Mouse (Mus musculus) testis, adult 2 months (tissue): ENCODE data around the gene Nbea. TPM values are rescaled to one million over a fixed set of nuclear protein-coding genes. Genes with fewer than 3 reads are reported as not detected.

Experiments
- H3K27ac ChIP-seq: fragments of 200-500 bp; 2 replicates; pipeline ENCODE4 v1.5.1; 2012; ENCODE audit warnings: low read depth, low read length; ENCODE audit not compliant: control insufficient read depth, insufficient read depth
- H3K27me3 ChIP-seq: fragments of 200-500 bp; 2 replicates; pipeline ENCODE4 v1.6.1; 2012; ENCODE audit warnings: mild to moderate bottlenecking, low read length, moderate library complexity; ENCODE audit not compliant: control insufficient read depth, insufficient read depth
- H3K36me3 ChIP-seq: fragments of 200-500 bp; 2 replicates; pipeline ENCODE4 v1.6.1; 2012; ENCODE audit warnings: mild to moderate bottlenecking, low read length; ENCODE audit not compliant: control insufficient read depth, insufficient read depth
- H3K4me1 ChIP-seq: fragments of 200-500 bp; 2 replicates; pipeline ENCODE4 v1.6.1; 2012; ENCODE audit warnings: low read length; ENCODE audit not compliant: control insufficient read depth, insufficient read depth
- H3K4me3 ChIP-seq: fragments of 200-500 bp; 2 replicates; pipeline ENCODE4 v1.5.1; 2012; ENCODE audit warnings: low read depth, mild to moderate bottlenecking, low read length, moderate library complexity, mixed read lengths; ENCODE audit not compliant: control insufficient read depth
- CTCF ChIP-seq: fragments of 200-500 bp; IDR thresholded peaks from 2 replicates; pipeline ENCODE4 v1.5.1; 2012; ENCODE audit warnings: low read depth, mild to moderate bottlenecking, inconsistent platforms, low read length, moderate library complexity; ENCODE audit not compliant: control insufficient read depth, insufficient read depth, insufficient replicate concordance
- POLR2A ChIP-seq: fragments of 200-500 bp; IDR thresholded peaks from 2 replicates; pipeline ENCODE4 v1.6.1; 2012; ENCODE audit warnings: low read depth, mild to moderate bottlenecking, inconsistent platforms, low read length, moderate library complexity; ENCODE audit not compliant: control insufficient read depth
- polyA plus RNA-seq: library from polyadenylated mRNA; depleted of rRNA; stranded (reverse); fragments of >200 nt; gene quantifications from 2 replicates; pipeline ENCODE4 v1.2.3, GENCODE M21; 2012

Nbea gene
- polyA plus RNA-seq, 1 experiment = 7.9 TPM

DNA sequence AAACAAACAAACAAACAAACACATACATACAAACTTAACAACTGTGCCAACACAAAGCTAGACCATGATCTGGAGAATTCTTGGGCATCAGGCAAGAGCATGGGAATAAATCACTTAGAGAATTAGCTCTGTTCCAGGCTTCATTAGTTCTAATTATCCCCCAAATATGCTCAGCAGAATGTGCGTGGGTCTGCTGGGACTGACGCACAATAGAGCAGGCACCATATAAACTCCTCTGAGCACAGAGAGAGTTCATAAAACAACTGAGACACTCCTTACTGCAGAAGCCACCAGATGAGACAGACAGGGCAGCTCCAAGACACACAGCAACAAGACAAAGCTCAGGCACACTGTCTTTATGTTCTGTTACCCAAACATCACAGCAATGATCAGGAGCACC, 414.2 kb downstream of the Nbea start:
- Histone ChIP-seq H3K27ac (no peak overlapping the region), H3K4me1 (no peaks in the 10 kb centered on the region), H3K27me3 (no peaks in the 10 kb centered on the region), H3K36me3 (no peaks in the 10 kb centered on the region), H3K4me3 (no peak overlapping the region)
- TF ChIP-seq POLR2A (no peak), CTCF (no peak)

DNA sequence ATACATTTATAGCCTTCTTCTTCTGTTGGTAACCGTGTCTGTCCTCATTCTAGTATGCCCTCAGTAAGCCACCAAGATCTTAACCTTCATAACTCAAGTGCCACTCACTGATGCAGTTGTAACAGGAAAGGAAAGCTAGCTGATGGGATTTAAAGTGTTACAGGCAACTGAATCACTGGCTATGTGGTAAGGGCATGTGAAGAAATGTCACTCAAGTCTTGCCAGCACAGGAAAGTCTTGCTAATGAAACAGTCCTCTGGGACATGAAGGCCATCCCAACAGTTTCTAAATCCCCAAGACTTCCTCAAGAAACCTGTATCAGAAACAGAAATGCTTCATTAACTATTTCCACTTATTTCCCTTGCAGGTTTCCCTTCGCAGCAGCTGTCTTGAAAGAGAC, 414.8 kb downstream of the Nbea start:
- TF ChIP-seq CTCF = no peak
- TF ChIP-seq POLR2A = no peak
- H3K4me3 ChIP-seq = no peak overlapping the region
- no peaks in the 10 kb centered on the region for H3K27me3 ChIP-seq
- no peaks in the 10 kb centered on the region for H3K4me1 ChIP-seq
- no peak overlapping the region for H3K27ac ChIP-seq
- H3K36me3 ChIP-seq = no peaks in the 10 kb centered on the region

DNA sequence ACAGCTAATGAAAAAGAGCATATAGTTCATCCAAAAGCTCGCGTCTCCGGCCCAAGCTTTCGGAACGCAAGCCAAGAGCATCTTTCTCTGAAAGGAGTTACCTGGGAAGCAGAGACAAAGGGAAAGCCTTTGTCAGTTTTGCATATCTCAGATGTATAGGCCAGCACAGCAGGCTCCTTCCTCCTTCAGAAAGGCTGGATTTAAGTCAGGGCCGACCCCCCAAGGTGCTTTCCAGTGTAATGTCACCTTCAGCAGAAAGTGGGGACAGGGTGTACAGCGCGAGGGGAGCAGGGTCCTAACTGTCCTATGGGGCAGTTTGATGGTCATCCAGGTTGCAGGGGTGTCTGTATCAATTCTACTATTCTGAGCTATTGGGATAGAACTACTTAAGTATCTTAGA, 419.9 kb downstream of the Nbea start:
- H3K4me1 ChIP-seq = no peaks in the 10 kb centered on the region
- no peak for TF ChIP-seq CTCF
- no peak for TF ChIP-seq POLR2A

DNA sequence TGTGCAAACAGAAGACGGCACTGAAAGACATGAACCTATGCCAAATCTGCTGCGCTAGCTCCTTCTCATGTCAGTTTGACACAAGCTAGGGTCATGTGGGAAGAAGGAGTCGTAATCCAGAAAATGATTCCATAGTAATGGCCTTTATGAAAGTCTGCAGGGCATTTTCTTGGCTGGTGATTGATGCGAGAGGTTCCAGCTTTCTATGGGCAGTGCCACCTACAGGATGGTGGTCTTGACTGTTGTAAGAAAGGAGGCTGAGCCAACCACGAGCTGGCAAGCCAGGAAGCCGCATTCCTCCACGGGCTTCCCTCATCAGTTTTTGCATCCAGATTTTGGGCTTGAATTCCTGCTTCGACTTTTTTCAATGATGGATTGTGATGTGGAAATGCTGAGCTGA, 425.2 kb downstream of the Nbea start:
- H3K27me3 ChIP-seq = no peaks in the 10 kb centered on the region
- H3K36me3 ChIP-seq = no peaks in the 10 kb centered on the region
- H3K4me1 ChIP-seq = no peaks in the 10 kb centered on the region
- TF ChIP-seq POLR2A = no peak
- TF ChIP-seq CTCF = no peak
- H3K27ac ChIP-seq = no peak overlapping the region
- no peak overlapping the region for H3K4me3 ChIP-seq

More for the DNA sequence above, 419.9 kb downstream of the Nbea start:
- Histone ChIP-seq H3K36me3 (no peaks in the 10 kb centered on the region), H3K4me3 (no peak overlapping the region), H3K27ac (no peak overlapping the region), H3K27me3 (no peaks in the 10 kb centered on the region)

DNA sequence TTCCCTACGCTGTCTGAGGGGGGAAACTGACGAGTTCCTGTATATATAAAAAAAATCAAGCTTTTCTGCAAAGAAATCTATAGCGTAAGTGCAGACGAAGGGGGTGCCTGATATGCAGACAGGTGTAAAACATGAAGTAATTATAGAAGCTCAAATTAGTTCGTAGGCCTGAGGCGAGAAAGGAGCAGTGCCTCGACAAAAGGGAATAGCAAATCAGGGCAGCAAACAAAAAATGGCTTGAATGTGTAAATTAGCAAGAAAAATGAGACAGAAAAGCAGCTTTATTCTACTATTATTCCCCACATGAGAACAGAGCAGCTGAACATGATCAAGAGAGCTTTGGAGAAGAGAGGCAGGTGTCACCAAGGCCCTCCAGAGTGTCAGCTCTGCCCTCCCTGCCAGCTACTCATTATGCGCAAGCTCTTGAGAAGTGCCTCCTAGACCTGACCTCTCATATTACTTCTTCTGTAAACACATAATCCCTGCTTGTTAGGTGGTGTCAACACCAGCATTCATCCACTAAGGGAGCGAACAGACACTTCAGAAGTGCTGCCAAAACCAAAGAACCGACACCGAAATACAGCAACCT, 426.8 kb downstream of the Nbea start:
- Histone ChIP-seq H3K27ac (no peak overlapping the region), H3K36me3 (no peaks in the 10 kb centered on the region), H3K4me3 (no peak overlapping the region), H3K4me1 (no peaks in the 10 kb centered on the region), H3K27me3 (no peaks in the 10 kb centered on the region)
- TF ChIP-seq POLR2A (no peak), CTCF (no peak)

DNA sequence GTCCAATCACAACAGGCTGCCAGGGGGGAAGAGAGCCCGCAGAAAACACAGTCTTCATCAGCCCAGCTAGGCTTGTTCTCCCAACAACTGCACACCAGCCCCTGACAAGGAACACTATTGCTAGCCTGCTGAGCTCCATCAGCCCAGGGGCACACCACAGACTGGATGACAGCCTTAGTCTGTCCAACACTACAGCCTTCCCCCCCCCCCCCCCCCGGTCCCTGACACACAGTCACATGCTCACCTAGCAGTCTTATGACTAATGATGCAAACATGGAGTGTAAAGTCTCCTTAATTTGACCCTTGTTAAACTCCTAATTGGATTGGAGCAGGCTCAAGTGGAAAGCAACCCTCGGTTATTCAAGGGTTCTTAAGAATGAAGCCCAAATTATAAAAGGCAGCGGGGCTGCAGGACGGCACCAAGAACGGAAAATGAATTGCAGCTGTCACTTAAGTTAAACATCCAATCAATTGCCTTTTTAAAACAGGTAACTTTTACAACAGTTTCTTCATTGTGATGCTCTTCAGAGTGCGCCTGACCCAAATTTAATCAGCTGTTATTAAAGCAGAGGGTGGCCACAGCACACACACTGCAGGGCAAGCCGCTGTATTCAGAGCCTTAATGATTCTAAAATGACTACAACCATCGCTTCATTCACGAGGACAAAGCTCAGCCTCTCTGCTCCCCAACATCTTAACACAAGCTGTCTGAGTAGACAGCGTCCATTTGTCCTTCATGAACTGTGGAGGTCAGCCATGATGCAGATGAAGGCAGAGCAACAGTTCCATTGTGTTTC, 427.5 kb downstream of the Nbea start:
- Histone ChIP-seq H3K36me3 (no peaks in the 10 kb centered on the region), H3K27ac (no peak overlapping the region), H3K4me3 (no peak overlapping the region), H3K27me3 (no peaks in the 10 kb centered on the region), H3K4me1 (no peaks in the 10 kb centered on the region)
- TF ChIP-seq CTCF (no peak), POLR2A (no peak)

DNA sequence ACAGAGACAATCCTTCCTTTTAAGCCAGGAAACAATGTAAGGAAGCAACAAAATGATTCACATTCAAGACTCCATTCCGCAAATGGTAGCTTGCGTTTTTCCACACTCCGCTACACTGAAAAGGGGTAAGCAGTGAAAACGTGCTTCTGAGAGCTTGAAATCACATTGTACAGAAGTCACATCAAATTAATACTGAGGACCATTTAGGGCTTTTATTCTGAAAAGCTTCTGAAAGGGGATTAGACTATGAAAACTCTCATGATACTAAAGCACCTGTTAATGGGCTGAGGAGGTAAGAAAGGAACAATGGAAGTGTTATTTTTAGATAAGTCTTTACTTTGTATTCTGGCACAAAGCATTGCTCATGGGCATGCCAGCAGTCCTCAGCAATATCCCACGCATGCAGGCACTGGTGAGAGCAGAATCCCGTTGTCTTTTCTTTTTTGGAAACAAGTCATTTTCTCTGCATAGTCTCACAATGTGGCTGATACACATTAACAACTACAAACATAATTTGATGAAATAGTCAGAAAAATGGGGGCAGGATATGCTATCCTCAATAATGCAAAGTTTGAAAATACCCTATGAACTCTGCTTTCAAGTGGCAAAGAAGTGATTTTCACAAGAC, 428.4 kb downstream of the Nbea start:
- no peaks in the 10 kb centered on the region for H3K4me1 ChIP-seq
- H3K36me3 ChIP-seq = no peaks in the 10 kb centered on the region
- H3K27ac ChIP-seq = no peak overlapping the region
- H3K27me3 ChIP-seq = no peaks in the 10 kb centered on the region
- TF ChIP-seq POLR2A (no peak), CTCF (no peak)
- no peak overlapping the region for H3K4me3 ChIP-seq
